30 mouse cellular contexts compared by ENCODE assay signal in genomic region chr4:53083071-53083470, GRCm38 (mm10).
A peak's percentile ranks its signal among the peaks of the same experiment; 100 is the strongest.
DNase-seq lines count a peak whose midpoint lies in the region; ATAC-seq and TF ChIP-seq lines count a peak whose summit lies in the region.
"Had no signal": no experiment of that assay in that cellular context is flagged by ENCODE, and none has a peak within 500 bp of the region (broad histone marks: within the 10 kb centered on the region; RNA-seq: fewer than 3 reads in every experiment).

No protein-coding gene starts in this region.

- H3K27ac ChIP-seq in gastrocnemius, adult 2 months = peak overlapping the region; percentile 63
- H3K27ac ChIP-seq in heart, embryonic 11.5 days (ENCODE audit: low read depth, low read length) = no peak overlapping the region
- H3K27ac ChIP-seq: embryonic facial prominence, embryonic 10.5 days; embryonic facial prominence, embryonic 13.5 days; forebrain, embryonic 13.5 days; heart, embryonic 10.5 days; hindbrain, embryonic 14.5 days; hindbrain, postnatal 0 days had no signal

- TF ChIP-seq CTCF in gastrocnemius, adult 2 months (IDR thresholded peaks at IDR 0.05) = no peak

- H3K4me2 ChIP-seq in heart, embryonic 11.5 days = no peak overlapping the region
- H3K4me2 ChIP-seq: embryonic facial prominence, embryonic 13.5 days; forebrain, embryonic 13.5 days; hindbrain, embryonic 14.5 days had no signal

- H3K4me3 ChIP-seq in gastrocnemius, adult 2 months = no peak overlapping the region
- no peak overlapping the region for H3K4me3 ChIP-seq in heart, embryonic 11.5 days (ENCODE audit: low read depth, low read length)
- H3K4me3 ChIP-seq: embryonic facial prominence, embryonic 10.5 days; embryonic facial prominence, embryonic 13.5 days; erythroblast, embryonic 14.5 days; forebrain, embryonic 13.5 days; heart, embryonic 10.5 days had no signal

- intact Hi-C loops in gastrocnemius, adult 2 months (cut with DNase I) = loop anchor here (5.0 kb wide), 1 partner anchor 46 kb away; no protein-coding TSS in a partner anchor
- intact Hi-C loops in heart, postnatal 25 days (cut with DNase I) = no loop called here
- intact Hi-C loops in left cerebral cortex, postnatal 14 days (cut with DNase I) = no loop called here

- ATAC-seq in heart, embryonic 11.5 days (replicated peaks; ENCODE audit: insufficient number of reproducible peaks, low FRiP score, low TSS enrichment) = no peak
- ATAC-seq: forebrain, embryonic 13.5 days; forebrain, embryonic 16.5 days; hindbrain, postnatal 0 days; inflammation-experienced regulatory T-cells, adult 6 months; intestine, embryonic 16.5 days; Patski had no signal

- no peak overlapping the region for H3K9ac ChIP-seq in heart, embryonic 11.5 days (ENCODE audit: low read depth, low read length)
- H3K9ac ChIP-seq: embryonic facial prominence, embryonic 13.5 days; forebrain, embryonic 13.5 days; hindbrain, embryonic 14.5 days had no signal

- no peaks in the 10 kb centered on the region for H3K36me3 ChIP-seq in heart, embryonic 11.5 days (ENCODE audit: control insufficient read depth, insufficient read depth, low read length)

- no peaks in the 10 kb centered on the region for H3K9me3 ChIP-seq in heart, embryonic 11.5 days (replicated peaks; ENCODE audit: control insufficient read depth, low read length)
- H3K9me3 ChIP-seq: embryonic facial prominence, embryonic 10.5 days; embryonic facial prominence, embryonic 13.5 days; forebrain, embryonic 13.5 days; G1E; heart, embryonic 10.5 days had no signal

- H3K27me3 ChIP-seq in heart, embryonic 11.5 days (ENCODE audit: control insufficient read depth, insufficient read depth, low read length) = no peaks in the 10 kb centered on the region
- H3K27me3 ChIP-seq: CH12.LX; embryonic facial prominence, embryonic 13.5 days; forebrain, embryonic 13.5 days; Patski had no signal

- WGBS in heart, embryonic 11.5 days (ENCODE audit: insufficient replicate concordance) = 85% methylated on average over 2 of the region's 2 CpGs

- peak; percentile 50 for DNase-seq in gastrocnemius, adult 2 months
- DNase-seq in gastrocnemius, postnatal 4 days (ENCODE audit: low spot score in 2 of 2) = no peak
- DNase-seq in heart, postnatal 25 days (ENCODE audit: low spot score) = peak; percentile 20
- DNase-seq in skeletal muscle tissue, adult 2 months (ENCODE audit: low read depth, low spot score) = peak; percentile 74
- no peak for DNase-seq in left cerebral cortex, postnatal 14 days (ENCODE audit: low spot score in 2 of 2)
- DNase-seq: adrenal gland, postnatal 10 days; adrenal gland, postnatal 36 days; B cell, adult 2 months; cerebellum, adult 11 months; cerebellum, adult 2 months; cerebellum, postnatal 10 days; cerebellum, postnatal 36 days; embryo, embryonic 11 days; heart, postnatal 4 days; kidney, adult 18-20 months; kidney, adult 9 months had no signal

- H3K4me1 ChIP-seq in heart, embryonic 11.5 days (ENCODE audit: control insufficient read depth, insufficient read depth, low read length) = no peaks in the 10 kb centered on the region
- H3K4me1 ChIP-seq: embryonic facial prominence, embryonic 10.5 days; embryonic facial prominence, embryonic 13.5 days; forebrain, embryonic 13.5 days; heart, embryonic 10.5 days had no signal

Comparison
In these comparisons a context has a peak if more than half of its experiments do, and no peak if none do; other contexts are left out.
1. DNase-seq: peak in gastrocnemius, adult 2 months (single experiment), heart, postnatal 25 days (single experiment) and skeletal muscle tissue, adult 2 months (single experiment); none in gastrocnemius, postnatal 4 days (0 of 2) and left cerebral cortex, postnatal 14 days (0 of 2).